Mouse (Mus musculus): ENCODE data around the gene Inpp5f. TPM values are rescaled to one million over a fixed set of nuclear protein-coding genes. Genes with fewer than 3 reads are reported as not detected.
"Not testable (repeated sequence)": the region's sequence is repeated elsewhere in the genome, so short reads cannot be mapped to it uniquely, and the experiment has no call there.

The Inpp5f gene
- total RNA-seq, 4 experiments from 2014 or later: 1.8 to 3.3 (median 2.4) TPM

DNA sequence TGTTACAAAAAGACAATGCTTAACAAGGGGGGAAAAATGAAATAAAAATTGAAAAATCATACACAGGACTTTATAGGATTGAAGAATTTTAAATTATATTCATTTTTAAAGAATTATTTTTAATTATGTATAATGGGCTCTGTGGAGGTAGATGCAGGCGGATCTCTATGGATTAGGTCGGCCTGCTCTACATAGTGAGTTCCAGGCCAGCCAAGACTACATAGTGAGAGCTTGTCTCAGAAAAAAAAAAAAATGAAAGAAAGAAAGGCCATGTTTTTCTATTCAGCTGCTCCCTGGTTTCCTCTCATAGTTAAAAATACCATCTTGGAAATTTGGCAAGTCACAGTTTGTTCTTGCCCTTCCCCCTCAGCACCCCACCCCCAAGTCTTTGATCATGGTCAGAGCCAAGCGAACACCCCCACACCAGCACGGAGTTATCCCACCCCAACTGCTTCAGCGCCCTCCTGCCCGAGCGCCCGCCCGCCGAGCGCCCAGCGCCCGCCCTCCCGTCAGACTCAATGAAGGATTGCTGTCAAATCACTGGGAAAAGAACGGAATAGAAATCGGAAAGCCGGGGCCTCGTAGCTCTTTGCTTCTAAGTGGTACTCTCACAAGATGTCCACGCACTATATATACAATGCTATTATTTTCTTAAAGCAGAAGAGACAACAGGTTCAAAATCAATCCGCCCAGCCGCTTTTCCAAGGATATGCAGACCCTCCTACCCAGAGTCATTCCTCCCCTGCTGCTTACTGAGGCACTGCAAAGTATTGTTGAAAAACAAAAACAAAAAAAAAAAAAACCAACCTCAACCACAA lies 18.8 kb upstream of the Inpp5f start:
- DNase-seq (ENCODE audit: low spot score in 2 of 2): no peak

DNA sequence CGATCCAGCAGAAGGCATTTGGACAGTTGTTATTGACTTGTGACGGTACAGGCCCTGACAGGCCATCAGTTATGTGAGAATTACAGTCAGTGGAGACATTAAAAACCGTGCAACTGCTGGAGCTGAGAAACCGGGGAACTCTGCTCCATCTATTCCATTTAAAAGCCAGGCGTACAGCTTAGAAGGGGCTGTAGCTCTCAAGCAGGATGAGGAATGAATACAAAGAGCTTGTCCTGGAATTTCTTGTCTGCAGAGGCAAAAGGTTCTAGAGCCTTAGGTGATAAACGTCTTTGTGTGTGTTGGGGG lies 18.2 kb upstream of the Inpp5f start:
- no peak for DNase-seq (ENCODE audit: low spot score in 2 of 2)

DNA sequence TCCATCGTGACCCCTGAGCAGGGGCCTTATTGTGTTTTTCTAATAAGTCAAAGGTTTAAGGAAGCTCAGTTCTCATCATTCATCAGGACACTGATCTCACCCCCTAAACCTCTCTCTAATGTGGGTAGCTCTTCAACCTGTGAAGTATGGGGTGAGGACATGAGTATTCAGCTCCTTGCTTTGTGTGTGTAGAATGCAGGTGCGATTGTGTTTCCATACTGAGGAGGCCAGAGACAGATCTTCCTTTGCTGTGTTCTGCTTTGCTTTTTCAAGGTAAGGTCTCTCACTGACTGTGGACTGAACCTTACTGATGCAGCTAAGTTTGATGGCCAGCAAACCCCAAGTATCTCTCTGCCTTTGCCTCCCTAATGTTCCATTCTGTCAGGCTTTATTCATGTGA lies 14.9 kb upstream of the Inpp5f start:
- no peak for DNase-seq (ENCODE audit: low spot score in 2 of 2)

DNA sequence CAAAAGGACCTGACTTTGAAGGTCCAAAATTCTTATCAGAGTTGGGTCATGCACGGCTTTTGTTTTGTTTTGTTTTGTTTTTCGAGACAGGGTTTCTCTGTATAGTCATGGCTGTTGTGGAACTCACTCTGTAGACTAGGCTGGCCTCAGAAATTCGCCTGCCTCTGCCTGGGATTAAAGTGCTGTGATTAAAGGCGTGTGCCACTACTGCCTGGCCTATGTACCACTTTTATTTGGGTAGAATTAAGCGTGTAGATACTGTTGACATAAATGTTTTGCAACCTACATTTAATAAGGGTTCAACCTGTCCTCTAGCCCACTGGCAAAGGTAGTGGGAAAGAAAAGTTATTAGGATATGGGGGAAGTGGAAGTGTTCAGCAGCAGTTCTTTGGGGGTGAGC lies 12.1 kb upstream of the Inpp5f start:
- no peak for DNase-seq (ENCODE audit: low spot score in 2 of 2)

DNA sequence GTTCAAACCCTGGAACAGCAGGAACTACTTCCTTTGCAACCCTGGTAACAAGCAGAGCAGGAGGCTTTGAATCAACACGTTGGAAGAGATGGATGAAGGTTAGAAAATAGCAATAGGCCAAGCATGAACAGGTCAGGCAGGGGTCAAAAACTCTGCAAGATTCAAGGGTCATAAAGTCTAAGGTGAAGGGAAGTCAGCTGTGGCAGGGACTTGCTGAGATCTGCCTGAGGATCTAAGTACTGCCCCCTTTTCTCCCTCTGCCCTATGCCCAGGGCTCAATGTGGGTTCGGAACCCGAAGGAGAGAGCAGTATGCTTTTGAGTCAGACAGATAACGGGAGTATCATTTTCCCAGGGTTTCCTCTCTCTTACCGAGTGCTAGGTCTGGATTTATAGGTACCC lies 9.3 kb upstream of the Inpp5f start:
- no peak for DNase-seq (ENCODE audit: low spot score in 2 of 2)

DNA sequence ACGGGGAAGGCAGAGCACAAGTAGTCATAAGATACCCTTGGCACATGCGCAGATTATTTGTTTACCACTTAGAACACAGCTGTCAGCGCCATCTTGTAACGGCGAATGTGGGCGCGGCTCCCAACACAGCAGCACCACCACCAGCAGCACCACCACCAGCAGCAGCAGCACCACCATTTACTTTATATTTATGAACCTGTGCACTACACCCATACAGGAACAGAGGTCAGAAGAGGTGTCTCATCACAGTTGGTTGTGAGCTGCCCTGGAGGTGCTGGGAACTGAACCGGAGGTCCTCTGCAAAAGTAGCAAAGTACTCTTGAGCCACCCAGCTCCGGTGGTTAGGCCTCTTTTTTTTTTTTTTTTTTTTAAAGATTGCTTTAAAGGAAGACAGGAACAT lies 1.2 kb upstream of the Inpp5f start:
- DNase-seq (ENCODE audit: low spot score in 2 of 2): not testable (repeated sequence)

DNA sequence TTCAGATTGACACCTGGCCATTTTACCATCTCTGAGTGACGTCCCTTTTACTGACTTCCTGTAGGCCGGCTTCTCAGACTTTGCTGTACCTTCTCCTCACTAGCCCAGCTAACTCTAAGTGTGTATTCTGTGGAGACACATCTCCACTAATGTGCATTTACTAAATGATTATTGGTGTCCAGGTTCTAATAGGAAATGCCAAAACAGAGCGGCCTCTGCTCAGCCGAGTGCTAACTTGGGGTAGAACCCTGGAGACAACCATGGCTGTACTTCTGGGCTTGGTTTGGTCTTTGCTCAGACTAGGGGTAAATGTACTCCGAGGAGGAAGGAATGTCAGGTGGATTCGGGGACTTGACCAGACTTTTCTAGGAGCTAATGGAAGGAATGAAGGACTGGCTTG lies 638 bp upstream of the Inpp5f start:
- DNase-seq (ENCODE audit: low spot score in 2 of 2): no peak

DNA sequence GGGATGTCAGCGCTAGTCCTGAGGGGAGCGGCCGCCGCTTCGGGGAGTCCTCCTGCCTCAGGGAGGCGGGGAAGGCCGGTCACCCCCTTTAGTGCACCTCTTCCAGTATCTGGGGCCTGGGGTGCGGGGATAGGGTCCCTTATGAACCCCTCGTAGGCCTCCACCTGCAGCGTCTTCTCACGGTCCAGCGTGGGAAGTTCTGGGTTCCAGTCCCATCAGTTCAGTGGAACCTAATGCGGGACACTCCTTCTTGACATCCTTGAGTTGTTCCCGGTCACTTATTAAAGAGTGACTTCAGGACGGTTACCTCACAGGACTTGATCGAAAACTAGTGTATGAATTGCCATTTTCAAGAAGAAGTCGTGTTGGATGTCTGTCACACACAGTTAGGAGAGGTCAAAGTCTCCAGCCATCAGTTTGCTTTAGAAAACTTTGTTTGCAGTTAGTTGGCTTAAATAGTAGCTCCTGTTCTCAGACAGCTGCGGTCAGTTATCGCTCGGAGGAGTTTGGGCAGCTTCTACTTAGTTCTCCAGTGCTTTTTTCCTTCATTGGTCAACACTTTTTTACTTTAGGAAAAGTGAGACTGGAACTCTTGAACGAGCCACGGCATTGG lies 777 bp downstream of the Inpp5f start:
- DNase-seq (ENCODE audit: low spot score in 2 of 2): no peak

DNA sequence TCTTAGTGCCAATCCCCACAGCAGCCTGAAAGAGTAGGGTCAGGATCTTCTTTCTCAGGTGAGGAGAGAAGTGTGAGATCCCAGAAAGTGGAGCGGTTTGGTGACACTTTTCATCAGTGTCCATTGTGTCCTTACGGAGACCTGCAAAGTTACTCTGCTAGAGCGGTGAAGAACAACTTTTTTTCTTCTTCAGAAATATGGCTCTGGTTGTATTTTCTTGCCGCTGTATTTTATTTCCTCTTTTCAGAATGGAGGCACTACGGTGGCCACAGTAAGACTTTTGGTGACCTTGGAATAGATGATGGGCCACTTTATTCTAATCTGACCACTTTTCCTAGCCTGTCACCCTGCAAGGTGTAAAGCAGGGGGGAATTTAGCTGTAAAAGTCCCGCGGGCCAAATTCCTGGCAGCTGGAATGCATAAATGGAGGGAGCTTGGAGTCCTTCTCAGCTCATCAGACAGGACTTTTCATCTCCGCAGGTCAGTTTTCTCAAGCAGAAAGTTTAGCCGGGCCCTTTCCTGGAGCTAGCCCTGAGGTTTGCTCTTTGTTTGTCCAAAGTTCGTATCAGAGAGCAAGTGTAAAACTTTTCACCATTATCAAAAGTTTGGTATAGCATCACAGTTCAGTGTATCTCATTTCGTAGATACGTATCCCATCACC lies 1.5 kb downstream of the Inpp5f start:
- DNase-seq (ENCODE audit: low spot score in 2 of 2): no peak

DNA sequence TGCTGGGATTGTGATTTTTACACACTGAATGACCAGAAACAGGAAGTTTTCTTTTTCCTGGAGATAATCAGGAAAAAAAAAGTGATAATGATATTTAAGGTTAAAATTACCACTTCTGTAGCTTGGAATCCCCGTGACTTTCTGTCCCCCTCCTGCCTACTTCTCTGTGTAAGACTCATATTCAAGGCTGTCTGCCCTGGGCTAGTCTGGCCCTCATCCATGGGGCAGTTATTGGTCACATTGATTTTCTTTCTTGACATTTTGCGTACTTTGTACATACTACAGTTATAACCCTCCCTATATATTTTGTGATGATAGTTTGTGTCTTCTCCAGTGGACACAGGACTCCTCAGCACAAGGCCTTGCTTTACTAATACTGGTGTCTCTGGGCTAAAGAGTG lies 2.5 kb downstream of the Inpp5f start:
- DNase-seq (ENCODE audit: low spot score in 2 of 2): no peak

DNA sequence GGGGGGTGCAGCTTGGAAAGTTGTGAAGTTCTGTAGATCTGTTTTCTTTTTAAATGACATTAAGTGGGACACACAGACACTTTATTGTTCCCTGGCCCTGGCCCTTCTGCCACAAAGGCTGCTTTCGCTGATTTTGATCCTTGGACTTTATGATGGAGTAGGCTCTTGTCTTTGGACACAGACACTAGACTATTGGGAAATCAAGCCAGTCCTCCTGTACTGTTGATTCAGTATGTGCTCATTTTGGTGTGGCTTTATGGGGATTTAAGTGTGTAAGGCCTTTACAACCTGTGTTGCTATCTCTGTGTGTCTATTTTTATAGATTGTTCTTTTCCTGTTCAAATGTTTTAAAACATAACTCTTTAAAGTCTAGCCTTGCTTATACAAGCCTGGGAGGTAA lies 6.5 kb downstream of the Inpp5f start:
- no peak for DNase-seq (ENCODE audit: low spot score in 2 of 2)

DNA sequence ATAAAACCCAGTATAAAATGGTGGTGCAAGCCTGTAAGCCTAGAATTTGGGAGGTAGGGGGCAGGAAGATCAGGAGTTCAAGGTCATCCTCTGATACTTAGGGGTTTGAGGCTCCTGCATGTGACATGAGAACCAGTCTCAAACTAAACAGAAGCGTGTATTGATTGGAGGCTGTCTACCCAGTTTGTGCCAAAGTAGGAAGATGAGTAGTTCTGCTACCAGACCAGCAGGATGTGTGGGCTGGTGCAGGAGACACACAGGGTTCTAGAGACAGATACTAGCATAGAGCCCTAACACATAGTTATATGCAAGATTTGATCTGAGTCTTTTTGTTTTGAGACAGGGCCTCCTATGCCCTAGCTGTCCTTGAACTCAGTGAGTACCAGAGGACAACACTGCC lies 9.1 kb downstream of the Inpp5f start:
- DNase-seq (ENCODE audit: low spot score in 2 of 2): no peak

DNA sequence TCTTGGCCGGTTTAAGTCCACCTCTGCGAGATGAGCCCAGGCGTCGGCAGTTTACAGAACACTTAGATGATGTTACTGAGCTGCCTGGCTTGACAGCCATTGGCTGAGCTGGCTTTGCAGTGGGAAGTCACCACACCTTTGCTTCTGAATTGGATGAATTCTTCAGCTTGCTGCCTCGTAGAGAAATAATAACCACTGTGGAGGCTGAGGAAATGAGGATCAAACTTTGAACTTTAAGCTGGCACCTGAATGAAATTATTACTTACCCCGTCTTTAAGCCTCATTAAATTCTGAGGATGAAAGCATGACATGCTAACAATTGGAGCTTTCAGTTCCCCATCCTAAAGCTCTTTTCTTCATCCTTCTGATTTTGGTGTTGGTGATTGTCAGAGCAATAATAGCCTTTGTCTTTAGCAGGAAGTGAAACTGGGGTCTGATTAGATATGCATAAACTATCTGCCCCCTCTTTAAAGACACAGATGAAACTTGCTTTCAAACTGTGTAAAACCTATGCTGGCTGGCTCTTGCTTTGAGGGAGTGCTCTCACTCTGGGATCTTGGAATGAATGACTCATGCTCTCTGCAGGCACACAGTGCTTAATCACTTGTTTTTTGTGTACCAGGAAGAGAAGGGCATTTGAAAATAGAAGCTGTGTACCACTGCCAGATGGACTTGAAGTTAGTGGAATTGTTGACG lies 11.3 kb downstream of the Inpp5f start:
- no peak for DNase-seq (ENCODE audit: low spot score in 2 of 2)

DNA sequence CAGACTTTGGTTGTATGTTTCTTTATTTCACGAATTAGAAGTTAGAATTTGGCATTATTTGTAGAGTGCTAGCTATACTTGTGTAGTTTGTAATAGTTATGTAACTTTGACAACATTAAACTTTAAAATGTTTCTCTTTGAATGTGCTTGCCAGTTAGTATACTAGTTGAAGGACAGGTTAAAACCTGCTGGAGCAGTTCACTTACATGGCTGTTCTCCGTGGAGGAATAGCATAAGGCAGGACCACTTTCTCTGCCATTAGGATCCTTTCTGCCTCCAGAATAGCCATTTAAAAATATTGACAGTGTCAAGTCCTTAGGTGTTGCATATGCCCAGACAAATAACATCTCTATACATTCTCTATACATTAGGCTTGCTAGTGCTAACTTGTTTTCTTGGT lies 11.9 kb downstream of the Inpp5f start:
- no peak for DNase-seq (ENCODE audit: low spot score in 2 of 2)

DNA sequence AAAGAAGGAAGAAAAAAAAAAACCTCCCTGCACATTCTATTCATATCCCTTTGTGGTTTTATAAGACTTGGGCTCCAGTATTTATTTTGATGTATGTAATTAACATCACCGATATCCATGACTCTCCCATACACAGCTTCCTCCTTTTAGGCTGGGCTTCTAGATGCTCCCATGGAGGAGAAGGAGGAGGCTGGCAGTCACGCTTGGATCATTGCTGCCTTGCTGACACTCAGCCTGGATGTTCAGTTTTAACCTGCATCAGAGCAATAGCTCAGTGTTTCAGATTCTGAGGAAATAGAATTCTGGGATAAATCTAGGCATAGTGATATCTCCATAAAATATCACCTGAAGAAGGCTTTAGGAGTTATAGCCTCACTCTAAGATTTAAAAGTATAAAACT lies 14.3 kb downstream of the Inpp5f start:
- DNase-seq (ENCODE audit: low spot score in 2 of 2): no peak

DNA sequence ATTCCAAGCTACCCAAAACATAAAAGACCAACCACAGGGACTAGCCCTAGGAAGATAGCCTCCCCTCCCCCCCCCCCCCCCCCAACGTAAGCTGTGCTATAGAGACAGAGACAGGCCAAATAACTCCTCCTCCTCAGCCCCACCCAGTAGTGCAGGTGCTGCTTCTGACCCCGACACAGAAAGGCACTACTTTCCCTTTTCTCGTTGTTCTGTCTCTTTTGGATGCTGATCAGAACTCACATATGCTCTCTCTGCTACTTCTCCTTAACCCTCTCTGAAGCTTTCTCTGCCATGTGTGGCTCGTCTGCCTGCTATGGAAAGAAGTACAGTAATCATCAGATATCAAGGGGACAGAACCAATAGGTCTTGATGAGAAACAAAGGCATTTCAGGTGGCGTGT lies 15.5 kb downstream of the Inpp5f start:
- DNase-seq (ENCODE audit: low spot score in 2 of 2): no peak

DNA sequence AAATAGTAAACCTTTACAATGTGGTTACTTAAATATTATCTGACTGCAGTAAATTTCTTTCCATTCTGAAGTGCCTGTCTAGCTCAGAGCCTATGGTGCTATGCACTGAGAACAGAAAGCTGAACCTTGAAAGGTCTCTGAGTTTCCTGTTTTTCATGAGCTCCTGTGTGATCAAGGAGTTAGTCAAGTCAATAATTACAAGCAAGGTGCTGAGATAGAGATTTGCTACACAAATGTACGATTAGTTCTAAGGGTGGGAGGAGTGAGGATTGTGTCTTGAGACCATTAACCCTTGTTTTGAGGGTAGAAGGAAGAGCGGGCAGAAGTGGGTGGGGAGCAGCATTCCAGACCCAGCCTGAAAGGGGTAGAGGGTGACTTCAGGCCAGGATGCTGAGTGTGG lies 16.1 kb downstream of the Inpp5f start:
- no peak for DNase-seq (ENCODE audit: low spot score in 2 of 2)

DNA sequence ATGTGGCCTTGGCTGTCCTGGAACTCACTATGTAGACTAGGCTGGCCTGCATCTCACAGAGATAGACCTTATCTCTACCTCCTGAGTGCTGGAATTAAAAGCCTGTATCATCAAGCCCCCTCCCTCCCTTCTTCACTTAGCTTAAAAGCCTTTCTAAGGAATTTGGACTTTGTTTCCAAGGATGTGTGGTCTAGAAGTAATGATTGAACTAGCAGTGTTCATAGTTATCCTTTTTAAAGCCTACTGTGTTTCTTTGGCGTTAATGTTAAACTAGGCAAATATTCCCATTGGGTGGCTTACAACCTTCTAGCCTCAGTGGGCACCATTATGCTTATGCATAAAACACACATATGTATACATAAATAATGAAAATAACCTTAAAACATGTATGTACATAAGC lies 16.6 kb downstream of the Inpp5f start:
- no peak for DNase-seq (ENCODE audit: low spot score in 2 of 2)

DNA sequence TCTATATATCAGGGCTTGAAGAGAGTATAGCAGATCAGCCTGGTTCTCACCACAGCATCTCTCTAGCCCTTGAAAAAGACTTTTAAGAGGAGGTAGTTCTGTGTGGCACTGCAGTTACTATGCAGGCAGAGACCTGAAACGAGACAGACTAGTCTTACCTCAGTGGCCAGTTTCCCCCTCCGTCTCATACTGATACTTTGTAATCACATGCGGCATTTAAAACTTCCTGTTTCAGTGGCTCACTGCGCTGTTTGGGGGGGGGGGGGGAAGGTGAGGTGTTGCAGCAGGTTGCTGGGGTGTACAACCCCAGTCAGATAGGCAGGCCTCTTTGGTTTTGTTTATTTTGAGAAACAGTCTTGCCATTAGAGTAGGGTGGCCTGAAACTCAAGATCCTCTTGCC lies 22.0 kb downstream of the Inpp5f start:
- no peak for DNase-seq (ENCODE audit: low spot score in 2 of 2)

DNA sequence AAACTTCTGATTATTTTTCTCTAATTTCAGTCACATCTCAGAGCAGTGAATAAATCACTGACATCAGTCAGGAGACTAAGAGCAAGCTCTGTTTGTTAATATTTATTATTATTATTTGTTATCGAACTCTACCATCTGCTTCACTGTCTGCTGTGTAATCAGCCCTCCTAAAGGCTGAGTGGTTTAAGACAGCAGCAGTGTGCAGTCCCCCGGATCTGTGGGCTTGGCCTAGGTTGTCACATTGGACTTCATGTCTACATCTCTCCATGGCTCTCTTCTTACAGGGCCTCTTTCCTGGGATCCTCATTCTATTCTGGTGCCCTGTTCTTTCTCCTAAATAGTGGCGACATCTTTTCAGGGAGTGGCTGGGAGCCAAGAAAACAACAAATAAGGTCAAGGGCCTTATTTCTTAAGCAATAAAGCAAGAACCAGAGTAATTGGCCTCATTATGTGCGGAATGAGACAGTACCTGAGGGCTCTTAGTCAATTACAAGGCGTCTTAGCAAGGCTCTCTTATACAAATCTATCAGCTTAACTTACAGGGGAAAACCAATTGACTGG lies 28.9 kb downstream of the Inpp5f start:
- DNase-seq (ENCODE audit: low spot score in 2 of 2): no peak

DNA sequence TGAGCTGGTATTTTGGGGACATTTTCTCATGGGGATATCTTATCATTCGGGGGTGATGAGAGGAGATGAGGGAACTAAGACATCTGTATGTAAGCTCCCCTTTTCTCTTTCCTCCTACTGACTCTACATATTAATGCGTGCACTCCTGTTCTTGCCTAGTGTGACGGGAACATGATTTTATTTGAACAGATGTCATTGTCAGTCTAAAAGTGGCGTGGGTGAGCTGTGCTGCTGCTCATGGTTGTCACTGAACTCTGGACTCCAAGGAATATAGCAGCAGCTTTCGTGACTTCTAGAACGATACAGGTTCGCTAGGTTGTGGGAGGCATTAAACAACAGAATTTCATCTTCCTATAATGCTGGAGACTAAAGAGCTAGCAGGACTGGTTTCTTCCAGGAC lies 30.4 kb downstream of the Inpp5f start:
- no peak for DNase-seq (ENCODE audit: low spot score in 2 of 2)

DNA sequence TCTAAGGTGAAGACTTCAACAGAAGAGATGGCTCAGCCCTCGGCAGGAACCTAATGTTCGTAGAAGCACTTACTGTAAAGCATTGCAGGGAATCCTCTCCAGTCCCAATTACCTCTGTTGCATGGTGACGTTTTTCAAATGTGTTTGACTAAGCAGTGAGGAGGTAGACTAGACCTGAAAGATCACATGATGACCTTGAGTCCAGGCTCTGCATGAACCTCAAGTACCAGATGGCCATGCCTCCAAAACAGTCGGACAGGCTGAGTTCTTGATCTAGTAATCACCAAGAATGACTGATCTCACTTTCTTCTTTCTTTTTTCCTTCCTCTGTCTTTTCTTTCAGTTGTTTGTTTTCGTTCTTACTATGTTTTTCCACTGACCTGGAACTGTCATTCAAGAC lies 31.3 kb downstream of the Inpp5f start:
- no peak for DNase-seq (ENCODE audit: low spot score in 2 of 2)
